Comparison of ENCODE assay signal across 12 mouse cellular contexts in genomic region chr8:35946539-35946940, GRCm38 (mm10).
DNase-seq lines count a peak whose midpoint lies in the region; ATAC-seq and TF ChIP-seq lines count a peak whose summit lies in the region.
"Had no signal": no experiment of that assay in that cellular context is flagged by ENCODE, and none has a peak within 500 bp of the region (broad histone marks: within the 10 kb centered on the region; RNA-seq: fewer than 3 reads in every experiment).

No protein-coding gene starts in this region.

- no peak overlapping the region for H3K9ac ChIP-seq in hindbrain, postnatal 0 days (replicated peaks; ENCODE audit: low read length)
- no peak overlapping the region for H3K9ac ChIP-seq in stomach, embryonic 16.5 days (ENCODE audit: low read length)
- H3K9ac ChIP-seq in forebrain, postnatal 0 days: no peak overlapping the region
- H3K9ac ChIP-seq: hindbrain, embryonic 14.5 days; liver, embryonic 12.5 days; midbrain, embryonic 13.5 days had no signal

- no peak for ATAC-seq in hindbrain, postnatal 0 days
- ATAC-seq in stomach, embryonic 16.5 days (ENCODE audit: insufficient read depth, low FRiP score): peak; percentile 46; the same call in 1 of the 2 replicates
- no peak for ATAC-seq in forebrain, postnatal 0 days
- ATAC-seq: forebrain, embryonic 14.5 days; liver, embryonic 12.5 days; midbrain, embryonic 13.5 days had no signal

- no peak for TF ChIP-seq CTCF in hindbrain, postnatal 0 days (IDR thresholded peaks at IDR 0.05; ENCODE audit: low read depth)
- TF ChIP-seq CTCF in thymus, adult 2 months (IDR thresholded peaks at IDR 0.05; ENCODE audit: borderline replicate concordance, control insufficient read depth, extremely low read depth, insufficient read depth, low read length, poor library complexity): no peak
- TF ChIP-seq CTCF in forebrain, postnatal 0 days (IDR thresholded peaks at IDR 0.05; ENCODE audit: low read depth): no peak

- 72% methylated on average over 1 of the region's 1 CpGs for WGBS in hindbrain, embryonic 10.5 days
- WGBS in hindbrain, postnatal 0 days: 56% methylated on average over 1 of the region's 1 CpGs
- 97% methylated on average over 1 of the region's 1 CpGs for WGBS in thymus, adult 2 months
- 23% methylated on average over 1 of the region's 1 CpGs for WGBS in stomach, embryonic 16.5 days
- 78% methylated on average over 1 of the region's 1 CpGs for WGBS in forebrain, postnatal 0 days

- H3K9me3 ChIP-seq in hindbrain, embryonic 10.5 days: no peaks in the 10 kb centered on the region
- no peaks in the 10 kb centered on the region for H3K9me3 ChIP-seq in hindbrain, postnatal 0 days (ENCODE audit: low read length)
- no peaks in the 10 kb centered on the region for H3K9me3 ChIP-seq in stomach, embryonic 16.5 days (replicated peaks; ENCODE audit: control insufficient read depth, low read length)
- no peaks in the 10 kb centered on the region for H3K9me3 ChIP-seq in forebrain, postnatal 0 days (ENCODE audit: low read length)
- H3K9me3 ChIP-seq: liver, embryonic 12.5 days; midbrain, embryonic 13.5 days had no signal

- TF ChIP-seq POLR2A in thymus, adult 2 months (IDR thresholded peaks at IDR 0.05; ENCODE audit: control insufficient read depth, extremely low read depth, insufficient read depth, low read length, poor library complexity): no peak

- H3K27me3 ChIP-seq in hindbrain, embryonic 10.5 days (ENCODE audit: insufficient read depth, poor library complexity, severe bottlenecking): no peaks in the 10 kb centered on the region
- H3K27me3 ChIP-seq in hindbrain, postnatal 0 days (ENCODE audit: insufficient read depth, low read length): no peaks in the 10 kb centered on the region
- H3K27me3 ChIP-seq in thymus, adult 2 months (ENCODE audit: control insufficient read depth, insufficient read depth, low read length): no peaks in the 10 kb centered on the region
- no peaks in the 10 kb centered on the region for H3K27me3 ChIP-seq in stomach, embryonic 16.5 days (ENCODE audit: control insufficient read depth, insufficient read depth, low read length)
- H3K27me3 ChIP-seq in forebrain, postnatal 0 days (ENCODE audit: insufficient read depth, low read length): no peaks in the 10 kb centered on the region
- H3K27me3 ChIP-seq: liver, embryonic 12.5 days; midbrain, embryonic 13.5 days had no signal

- H3K4me1 ChIP-seq in hindbrain, embryonic 10.5 days (replicated peaks): 0 out of 2 replicates have a peak, but pooled peaks cover 14% of the 10 kb centered on the region
- no peaks in the 10 kb centered on the region for H3K4me1 ChIP-seq in hindbrain, postnatal 0 days (ENCODE audit: insufficient read depth, low read length)
- H3K4me1 ChIP-seq in thymus, adult 2 months (replicated peaks; ENCODE audit: control insufficient read depth, insufficient read depth, low read length): no peaks in the 10 kb centered on the region
- 0 out of 2 replicates have a peak, but pooled peaks cover 5% of the 10 kb centered on the region for H3K4me1 ChIP-seq in stomach, embryonic 16.5 days (ENCODE audit: control insufficient read depth, insufficient read depth, low read length)
- H3K4me1 ChIP-seq in forebrain, postnatal 0 days (ENCODE audit: insufficient read depth): no peaks in the 10 kb centered on the region
- H3K4me1 ChIP-seq: liver, embryonic 12.5 days; midbrain, embryonic 13.5 days had no signal

- H3K4me2 ChIP-seq in hindbrain, postnatal 0 days (ENCODE audit: low read depth, low read length): no peak overlapping the region
- no peak overlapping the region for H3K4me2 ChIP-seq in stomach, embryonic 16.5 days (ENCODE audit: low read depth, low read length)
- H3K4me2 ChIP-seq in forebrain, postnatal 0 days (ENCODE audit: low read depth): no peak overlapping the region
- H3K4me2 ChIP-seq: hindbrain, embryonic 14.5 days; liver, embryonic 12.5 days; midbrain, embryonic 13.5 days had no signal

- DNase-seq in hindbrain, embryonic 10.5 days (ENCODE audit: low spot score): peak; percentile 11
- DNase-seq in hindbrain, postnatal 0 days (ENCODE audit: low spot score): no peak
- DNase-seq in thymus, adult 2 months: peak; percentile 4
- no peak for DNase-seq in thymus, adult 18-20 months
- DNase-seq in induced T-regulatory cell, adult 2 months (ENCODE audit: low read depth): peak; percentile 6
- DNase-seq in cerebellum, adult 18-20 months: no peak
- no peak for DNase-seq in forebrain, postnatal 0 days

- no peaks in the 10 kb centered on the region for H3K36me3 ChIP-seq in hindbrain, embryonic 10.5 days
- no peaks in the 10 kb centered on the region for H3K36me3 ChIP-seq in hindbrain, postnatal 0 days (ENCODE audit: insufficient read depth, low read length)
- no peaks in the 10 kb centered on the region for H3K36me3 ChIP-seq in thymus, adult 2 months (ENCODE audit: control insufficient read depth, insufficient read depth, low read length)
- H3K36me3 ChIP-seq in stomach, embryonic 16.5 days (ENCODE audit: control insufficient read depth, insufficient read depth, low read length): no peaks in the 10 kb centered on the region
- H3K36me3 ChIP-seq in forebrain, postnatal 0 days (ENCODE audit: insufficient read depth): no peaks in the 10 kb centered on the region
- H3K36me3 ChIP-seq: liver, embryonic 12.5 days; midbrain, embryonic 13.5 days had no signal

- no peak overlapping the region for H3K4me3 ChIP-seq in hindbrain, embryonic 10.5 days
- no peak overlapping the region for H3K4me3 ChIP-seq in hindbrain, postnatal 0 days (ENCODE audit: low read length)
- H3K4me3 ChIP-seq in thymus, adult 2 months (ENCODE audit: control insufficient read depth, insufficient read depth, low read length): no peak overlapping the region
- H3K4me3 ChIP-seq in stomach, embryonic 16.5 days (replicated peaks; ENCODE audit: low read length): no peak overlapping the region
- H3K4me3 ChIP-seq in forebrain, postnatal 0 days (ENCODE audit: low read depth, low read length): no peak overlapping the region
- H3K4me3 ChIP-seq: liver, embryonic 12.5 days; midbrain, embryonic 13.5 days had no signal

- no peak overlapping the region for H3K27ac ChIP-seq in hindbrain, embryonic 10.5 days
- H3K27ac ChIP-seq in hindbrain, postnatal 0 days: no peak overlapping the region
- no peak overlapping the region for H3K27ac ChIP-seq in thymus, adult 2 months (ENCODE audit: control insufficient read depth, insufficient read depth, low read length)
- no peak overlapping the region for H3K27ac ChIP-seq in stomach, embryonic 16.5 days (ENCODE audit: low read length)
- no peak overlapping the region for H3K27ac ChIP-seq in forebrain, postnatal 0 days (ENCODE audit: low read depth, low read length)
- H3K27ac ChIP-seq: hindbrain, embryonic 14.5 days; liver, embryonic 12.5 days; midbrain, embryonic 13.5 days had no signal

Comparison
In these comparisons a context has a peak if more than half of its experiments do, and no peak if none do; other contexts are left out.
1. DNase-seq: peak in hindbrain, embryonic 10.5 days (single experiment), thymus, adult 2 months (single experiment) and induced T-regulatory cell, adult 2 months (single experiment); none in hindbrain, postnatal 0 days (single experiment), thymus, adult 18-20 months (0 of 2), cerebellum, adult 18-20 months (0 of 2) and forebrain, postnatal 0 days (single experiment).